Mouse (Mus musculus) liver, embryonic 12.5 days (tissue): ENCODE measurements around the gene G6pc. TPM values are rescaled to one million over a fixed set of nuclear protein-coding genes. Genes with fewer than 3 reads are reported as not detected.
"Not testable (repeated sequence)": the region's sequence is repeated elsewhere in the genome, so short reads cannot be mapped to it uniquely, and the experiment has no call there.

Source experiments
- ATAC-seq: fragments of 200-750 bp; cut with Nextera tagmentation; 2 replicates; pipeline ENCODE4 v1.8.0; 2017; ENCODE audit warnings: moderate number of reproducible peaks, mild to moderate bottlenecking, moderate library complexity
- H3K27ac ChIP-seq: fragments of 300-500 bp; sonication (generic); 2 replicates; pipeline ENCODE4 v1.5.1; 2016; ENCODE audit warnings: mild to moderate bottlenecking
- H3K27me3 ChIP-seq: fragments of 300-500 bp; sonication (generic); replicated peaks from 2 replicates; pipeline ENCODE4 v1.6.1; 2016; ENCODE audit warnings: mild to moderate bottlenecking, moderate library complexity
- H3K36me3 ChIP-seq: fragments of 300-500 bp; sonication (generic); 2 replicates; pipeline ENCODE4 v1.6.1; 2016; ENCODE audit warnings: mild to moderate bottlenecking, moderate library complexity
- H3K4me1 ChIP-seq: fragments of 300-500 bp; sonication (generic); 2 replicates; pipeline ENCODE4 v1.6.1; 2016
- H3K4me2 ChIP-seq: fragments of 300-500 bp; sonication (generic); 2 replicates; pipeline ENCODE4 v1.6.1; 2016; ENCODE audit warnings: mild to moderate bottlenecking, moderate library complexity
- H3K4me3 ChIP-seq: fragments of 300-500 bp; sonication (generic); 2 replicates; pipeline ENCODE4 v1.5.1; 2016; ENCODE audit warnings: mild to moderate bottlenecking, moderate library complexity
- H3K9ac ChIP-seq: fragments of 300-500 bp; sonication (generic); 2 replicates; pipeline ENCODE4 v1.6.1; 2016; ENCODE audit warnings: mild to moderate bottlenecking, moderate library complexity
- H3K9me3 ChIP-seq: fragments of 300-500 bp; sonication (generic); replicated peaks from 2 replicates; pipeline ENCODE4 v1.6.1; 2016; ENCODE audit warnings: mild to moderate bottlenecking, moderate library complexity
- WGBS: fragments of 180-500 bp; shearing (Covaris S2); methylation state at CpG from one replicate; pipeline ENCODE4 v1.1.7; 2016; ENCODE audit not compliant: insufficient replicate concordance; 5-methylcytosine and 5-hydroxymethylcytosine counted together
- polyA plus RNA-seq: library from polyadenylated mRNA; unstranded; fragments of >200 nt; fragmentation: Nextera tagmentation; extraction: Ambion mirVana; gene quantifications from 2 replicates; pipeline ENCODE4 v1.2.1, GENCODE M21; 2016

G6pc gene
- not detected in 2 replicates for polyA plus RNA-seq

DNA sequence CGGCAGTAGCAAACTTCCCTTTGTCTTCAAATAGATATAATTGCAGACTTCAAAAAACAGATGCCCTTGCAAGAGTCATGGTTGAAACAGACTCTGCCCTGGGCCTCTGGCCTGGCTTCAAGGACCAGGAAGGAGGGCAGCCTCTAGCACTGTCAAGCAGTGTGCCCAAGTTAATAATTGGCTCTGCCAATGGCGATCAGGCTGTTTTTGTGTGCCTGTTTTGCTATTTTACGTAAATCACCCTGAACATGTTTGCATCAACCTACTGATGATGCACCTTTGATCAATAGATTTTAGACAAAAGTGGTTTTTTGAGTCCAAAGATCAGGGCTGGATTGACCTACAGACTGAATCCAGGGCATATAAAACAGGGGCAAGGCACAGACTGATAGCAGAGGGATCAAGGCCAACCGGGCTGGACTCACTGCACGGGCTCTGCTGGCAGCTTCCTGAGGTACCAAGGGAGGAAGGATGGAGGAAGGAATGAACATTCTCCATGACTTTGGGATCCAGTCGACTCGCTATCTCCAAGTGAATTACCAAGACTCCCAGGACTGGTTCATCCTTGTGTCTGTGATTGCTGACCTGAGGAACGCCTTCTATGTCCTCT lies at the start of gene G6pc:
Gene G6pc, plus strand, starts transcription at position 236 of the 610 bp plus-strand sequence.
- Histone ChIP-seq H3K9me3 (no peaks in the 10 kb centered on the region), H3K4me2 (no peak within 1 kb of the TSS), H3K36me3 (no peaks in the 10 kb centered on the region), H3K9ac (no peak within 1 kb of the TSS), H3K4me3 (no peak within 1 kb of the TSS), H3K27ac (no peak within 1 kb of the TSS), H3K4me1 (peaks cover 12% of the 10 kb centered on the region), H3K27me3 (peaks cover 11% of the 10 kb centered on the region)
- ATAC-seq, result no peak
- WGBS, result 67% methylated on average over 8 of the region's 8 CpGs

DNA sequence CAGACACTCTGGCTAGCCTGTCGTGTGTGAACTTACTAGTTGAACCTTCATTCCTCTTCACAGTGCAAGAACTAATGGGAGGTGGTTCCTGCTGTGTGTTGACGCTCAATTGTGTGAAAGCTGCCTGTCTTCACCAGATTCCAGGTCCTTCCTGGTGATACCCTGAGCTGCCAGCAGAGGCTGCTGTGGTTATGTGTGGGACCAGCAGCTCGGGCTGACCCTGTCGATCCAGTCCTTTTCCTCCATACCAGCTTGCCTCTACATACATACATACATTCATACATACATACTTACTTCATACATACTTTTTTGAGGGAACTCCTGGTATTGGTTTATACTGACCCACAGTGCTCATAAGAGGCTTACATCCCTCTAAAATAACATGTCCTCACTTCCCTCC lies 43.8 kb upstream of the G6pc start:
- Histone ChIP-seq H3K4me1 (peaks cover 17% of the 10 kb centered on the region), H3K27me3 (no peaks in the 10 kb centered on the region), H3K4me2 (no peak overlapping the region), H3K27ac (no peak overlapping the region), H3K9ac (no peak overlapping the region), H3K36me3 (peaks cover 86% of the 10 kb centered on the region), H3K4me3 (no peak overlapping the region), H3K9me3 (no peaks in the 10 kb centered on the region)
- 56% methylated on average over 4 of the region's 4 CpGs for WGBS
- no peak for ATAC-seq

DNA sequence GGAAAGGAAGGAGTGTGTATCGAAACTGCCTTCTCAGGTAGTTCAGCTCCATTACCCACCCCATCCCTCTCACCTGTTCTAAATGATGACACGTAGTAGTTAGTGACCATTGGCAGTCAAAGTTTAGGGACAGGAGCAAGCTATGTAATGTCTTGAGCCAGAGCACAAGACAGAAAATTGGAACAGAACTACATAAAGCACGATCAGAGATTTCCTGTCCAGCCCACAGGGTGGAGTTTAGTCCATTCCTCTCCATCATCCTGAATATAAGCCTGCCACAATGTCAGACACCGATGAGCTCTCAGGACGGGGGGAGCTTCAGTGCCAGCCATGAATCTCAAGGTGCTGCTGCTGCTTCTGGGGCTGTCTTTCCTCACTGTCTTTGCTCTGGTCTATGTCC lies 42.6 kb upstream of the G6pc start, which contains the start of gene Aoc2:
Gene Aoc2, plus strand, starts transcription at position 301 of the 400 bp plus-strand sequence.
- H3K36me3 ChIP-seq, result peaks cover 77% of the 10 kb centered on the region
- 92% methylated on average over 5 of the region's 5 CpGs for WGBS
- 0 out of 2 replicates have a peak, but pooled peaks have one; percentile 6 for ATAC-seq
- no peaks in the 10 kb centered on the region for H3K27me3 ChIP-seq
- H3K9me3 ChIP-seq, result no peaks in the 10 kb centered on the region
- H3K27ac ChIP-seq, result no peak within 1 kb of the TSS
- H3K4me2 ChIP-seq, result no peak within 1 kb of the TSS
- H3K4me3 ChIP-seq, result no peak within 1 kb of the TSS
- no peak within 1 kb of the TSS for H3K9ac ChIP-seq
- 0 out of 2 replicates have a peak, but pooled peaks cover 5% of the 10 kb centered on the region for H3K4me1 ChIP-seq

DNA sequence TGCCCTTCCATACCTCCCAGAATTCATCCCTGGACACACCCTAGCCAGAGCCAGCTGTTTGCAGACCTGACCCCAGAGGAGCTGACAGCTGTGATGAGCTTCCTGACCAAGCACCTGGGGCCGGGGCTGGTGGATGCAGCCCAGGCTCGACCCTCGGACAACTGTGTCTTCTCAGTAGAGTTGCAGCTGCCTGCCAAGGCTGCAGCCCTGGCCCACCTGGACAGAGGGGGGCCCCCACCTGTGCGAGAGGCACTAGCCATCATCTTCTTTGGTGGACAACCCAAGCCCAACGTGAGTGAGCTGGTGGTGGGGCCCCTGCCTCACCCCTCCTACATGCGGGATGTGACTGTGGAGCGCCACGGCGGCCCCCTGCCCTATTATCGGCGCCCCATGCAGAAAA lies 42.2 kb upstream of the G6pc start:
- H3K36me3 ChIP-seq, result peaks cover 73% of the 10 kb centered on the region
- H3K4me1 ChIP-seq, H3K4me2 ChIP-seq, H3K9me3 ChIP-seq, H3K27ac ChIP-seq, H3K27me3 ChIP-seq, H3K9ac ChIP-seq, H3K4me3 ChIP-seq: not testable (repeated sequence)
- ATAC-seq, result peak; percentile 16; the same call in 1 of the 2 replicates
- WGBS, result 89% methylated on average over 11 of the region's 11 CpGs

DNA sequence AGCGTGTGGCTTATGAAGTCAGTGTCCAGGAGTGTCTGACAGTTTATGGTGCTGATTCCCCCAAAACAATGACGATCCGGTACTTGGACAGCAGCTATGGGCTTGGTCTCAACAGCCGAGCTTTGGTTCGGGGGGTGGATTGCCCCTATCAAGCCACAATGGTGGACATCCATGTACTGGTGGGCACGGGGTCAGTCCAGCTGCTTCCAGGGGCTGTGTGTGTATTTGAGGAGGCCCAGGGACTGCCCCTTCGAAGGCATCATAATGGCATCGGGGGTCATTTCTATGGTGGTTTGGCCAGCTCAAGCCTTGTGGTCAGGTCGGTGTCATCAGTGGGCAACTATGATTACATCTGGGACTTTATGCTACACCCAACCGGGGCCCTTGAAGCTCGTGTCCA lies 41.2 kb upstream of the G6pc start:
- Histone ChIP-seq H3K9ac (no peak overlapping the region), H3K4me3 (no peak overlapping the region), H3K36me3 (peaks cover 63% of the 10 kb centered on the region), H3K4me2 (no peak overlapping the region), H3K27me3 (no peaks in the 10 kb centered on the region), H3K27ac (no peak overlapping the region), H3K9me3 (no peaks in the 10 kb centered on the region), H3K4me1 (0 out of 2 replicates have a peak, but pooled peaks cover 4% of the 10 kb centered on the region)
- ATAC-seq, result no peak
- 86% methylated on average over 11 of the region's 11 CpGs for WGBS

DNA sequence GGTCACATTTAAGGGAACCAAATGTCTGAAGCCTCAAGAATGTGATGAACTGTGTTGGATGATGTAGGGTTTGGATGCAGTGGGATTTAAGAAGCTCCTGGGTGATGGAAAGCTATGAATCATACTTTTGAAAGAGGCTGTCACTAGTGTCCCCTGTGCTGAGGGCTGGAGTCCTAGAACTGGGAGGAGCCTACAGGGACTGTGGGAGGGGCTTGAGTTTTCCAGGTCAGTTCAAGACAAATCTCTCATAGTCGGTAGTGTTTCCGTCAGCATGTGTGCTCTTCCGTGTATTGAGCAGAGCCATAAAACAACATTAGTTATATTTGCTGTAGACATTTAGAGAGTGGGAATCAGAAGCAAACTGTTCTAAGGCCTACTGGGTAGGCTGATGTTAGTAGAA lies 40.0 kb upstream of the G6pc start:
- peaks cover 52% of the 10 kb centered on the region for H3K36me3 ChIP-seq
- 0 out of 2 replicates have a peak, but pooled peaks cover 4% of the 10 kb centered on the region for H3K4me1 ChIP-seq
- ATAC-seq, result no peak
- H3K27ac ChIP-seq, result no peak overlapping the region
- WGBS, result 52% methylated on average over 3 of the region's 3 CpGs
- no peaks in the 10 kb centered on the region for H3K9me3 ChIP-seq
- no peaks in the 10 kb centered on the region for H3K27me3 ChIP-seq
- H3K4me2 ChIP-seq, result no peak overlapping the region
- H3K4me3 ChIP-seq, result no peak overlapping the region
- no peak overlapping the region for H3K9ac ChIP-seq

DNA sequence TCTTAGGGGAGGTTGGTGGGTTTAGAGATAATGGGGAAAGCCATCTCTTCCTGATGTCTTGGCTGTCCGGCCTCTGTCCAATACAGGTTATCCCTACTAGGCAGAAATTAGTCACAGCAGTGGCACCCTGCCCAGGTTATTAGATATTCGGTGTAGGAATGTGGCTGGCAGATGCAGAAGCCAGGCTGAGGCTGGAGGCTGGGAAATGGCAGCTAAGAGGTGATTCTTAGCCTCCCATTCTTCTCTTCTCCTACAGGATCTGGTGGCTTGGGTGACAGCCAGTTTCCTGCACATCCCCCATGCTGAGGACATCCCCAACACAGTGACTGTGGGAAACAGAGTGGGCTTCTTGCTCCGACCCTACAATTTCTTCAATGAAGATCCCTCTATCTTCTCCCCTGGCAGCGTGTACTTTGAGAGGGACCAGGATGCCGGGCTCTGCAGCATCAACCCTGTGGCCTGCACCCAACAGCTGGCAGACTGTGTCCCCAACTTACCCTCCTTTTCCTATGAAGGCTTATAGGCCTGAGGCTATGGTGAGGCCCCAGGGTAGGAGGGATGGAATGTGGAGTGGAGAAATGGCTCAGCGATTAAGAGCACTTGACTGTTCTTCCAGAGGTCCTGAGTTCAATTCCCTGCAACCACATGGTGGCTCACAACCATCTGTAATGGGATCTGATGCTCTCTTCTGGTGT lies 38.3 kb upstream of the G6pc start:
- H3K27me3 ChIP-seq, result no peaks in the 10 kb centered on the region
- peaks cover 34% of the 10 kb centered on the region for H3K36me3 ChIP-seq
- no peak for ATAC-seq
- no peak overlapping the region for H3K4me2 ChIP-seq
- no peak overlapping the region for H3K9ac ChIP-seq
- H3K4me3 ChIP-seq, result no peak overlapping the region
- H3K9me3 ChIP-seq, result no peaks in the 10 kb centered on the region
- no peak overlapping the region for H3K27ac ChIP-seq
- peaks cover 7% of the 10 kb centered on the region; the same call in 1 of the 2 replicates for H3K4me1 ChIP-seq
- 73% methylated on average over 6 of the region's 6 CpGs for WGBS

DNA sequence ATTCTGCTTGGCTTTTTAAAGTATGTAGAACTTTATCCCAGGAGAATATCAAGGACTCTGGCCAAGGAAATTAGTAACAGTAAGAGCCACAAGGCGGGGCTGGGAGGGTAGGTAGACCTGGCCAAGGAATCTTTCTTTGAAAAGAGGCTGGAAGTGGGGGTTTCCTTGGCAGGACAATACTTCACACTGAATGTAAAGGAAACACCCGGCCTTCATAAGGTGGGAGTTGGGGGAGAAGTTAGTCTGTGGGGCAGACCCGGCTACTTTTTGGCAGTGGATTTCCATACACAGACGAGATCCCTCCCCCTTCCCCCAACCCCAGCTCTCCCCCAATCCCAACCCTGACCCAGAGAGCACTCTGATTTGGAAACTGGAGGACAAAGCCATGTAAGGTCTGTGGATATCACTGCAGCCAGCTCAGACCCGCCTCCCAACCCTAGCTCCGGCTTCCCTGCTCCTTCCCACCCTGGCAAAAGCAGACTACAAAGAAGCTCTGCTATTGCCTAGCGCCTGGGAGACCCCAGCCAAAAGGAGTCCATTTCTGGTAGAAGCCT lies 36.9 kb upstream of the G6pc start, which contains the start of gene Aoc3:
Gene Aoc3, plus strand, starts transcription at position 235 of the 554 bp plus-strand sequence.
- H3K27me3 ChIP-seq, result no peaks in the 10 kb centered on the region
- H3K36me3 ChIP-seq, result peaks cover 20% of the 10 kb centered on the region
- H3K9me3 ChIP-seq, result no peaks in the 10 kb centered on the region
- ATAC-seq, result no peak
- WGBS, result 63% methylated on average over 7 of the region's 7 CpGs
- H3K9ac ChIP-seq, result no peak within 1 kb of the TSS
- no peak within 1 kb of the TSS for H3K27ac ChIP-seq
- H3K4me3 ChIP-seq, result no peak within 1 kb of the TSS
- peaks cover 14% of the 10 kb centered on the region for H3K4me1 ChIP-seq
- no peak within 1 kb of the TSS for H3K4me2 ChIP-seq

DNA sequence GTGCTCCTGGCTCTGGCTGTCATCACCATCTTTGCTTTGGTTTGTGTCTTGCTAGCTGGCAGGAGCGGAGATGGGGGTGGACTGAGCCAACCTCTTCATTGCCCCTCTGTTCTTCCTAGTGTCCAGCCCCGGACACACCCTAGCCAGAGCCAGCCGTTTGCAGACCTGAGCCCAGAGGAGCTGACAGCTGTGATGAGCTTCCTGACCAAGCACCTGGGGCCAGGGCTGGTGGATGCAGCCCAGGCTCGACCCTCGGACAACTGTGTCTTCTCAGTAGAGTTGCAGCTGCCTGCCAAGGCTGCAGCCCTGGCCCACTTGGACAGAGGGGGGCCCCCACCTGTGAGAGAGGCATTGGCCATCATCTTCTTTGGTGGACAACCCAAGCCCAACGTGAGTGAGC lies 36.4 kb upstream of the G6pc start:
- 71% methylated on average over 6 of the region's 6 CpGs for WGBS
- peaks cover 15% of the 10 kb centered on the region for H3K36me3 ChIP-seq
- not testable (repeated sequence) for H3K27me3 ChIP-seq, H3K9me3 ChIP-seq, H3K27ac ChIP-seq, H3K4me3 ChIP-seq, H3K4me2 ChIP-seq, ATAC-seq, H3K9ac ChIP-seq
- peaks cover 14% of the 10 kb centered on the region for H3K4me1 ChIP-seq

DNA sequence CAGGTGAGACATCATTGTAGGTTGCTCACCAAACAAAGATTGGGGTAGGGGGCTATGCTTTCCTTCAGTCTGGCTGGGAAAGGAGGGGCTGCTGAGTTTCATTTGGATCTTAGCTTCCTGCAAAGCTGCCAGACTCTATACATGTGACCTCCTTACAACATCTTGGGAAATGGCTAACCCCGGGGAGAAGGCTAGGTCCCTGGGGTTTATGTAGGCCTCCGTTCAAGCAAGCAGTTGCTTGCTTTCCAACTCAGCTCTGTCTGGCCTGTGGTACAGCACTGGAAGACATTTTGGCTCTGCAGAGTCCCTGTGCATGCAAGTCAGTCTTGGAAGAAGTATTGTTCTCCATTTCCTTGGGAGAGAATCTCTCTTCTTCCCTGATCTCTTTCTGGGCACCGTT lies 34.8 kb upstream of the G6pc start:
- Histone ChIP-seq H3K4me1 (peaks cover 14% of the 10 kb centered on the region), H3K9me3 (no peaks in the 10 kb centered on the region), H3K4me2 (no peak overlapping the region), H3K9ac (no peak overlapping the region), H3K4me3 (no peak overlapping the region), H3K27ac (no peak overlapping the region), H3K36me3 (peaks cover 8% of the 10 kb centered on the region; the same call in 1 of the 2 replicates), H3K27me3 (no peaks in the 10 kb centered on the region; the same call in 1 of the 2 replicates)
- no peak for ATAC-seq
- WGBS, result 72% methylated on average over 3 of the region's 3 CpGs

DNA sequence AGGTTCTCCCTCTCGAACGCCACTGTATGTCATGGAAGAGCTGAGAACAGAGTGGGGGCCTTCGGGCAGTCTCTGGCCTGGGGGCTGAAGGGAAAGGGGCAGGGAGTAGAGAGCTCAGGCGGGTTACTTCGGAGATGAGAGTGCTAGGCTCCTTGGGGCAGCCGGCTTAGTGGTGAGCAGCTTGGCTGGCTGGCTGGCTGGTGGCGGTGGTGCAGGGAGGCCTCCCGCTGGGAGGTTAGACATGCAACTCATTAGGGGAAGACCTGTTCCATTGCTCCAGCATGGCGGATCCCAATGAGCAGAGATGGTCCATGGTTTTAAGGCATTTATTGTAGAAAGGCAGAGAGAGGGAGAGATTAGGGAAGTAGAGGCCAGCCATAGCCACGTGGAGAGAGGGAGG lies 33.3 kb upstream of the G6pc start:
- ATAC-seq, result no peak
- Histone ChIP-seq H3K4me1 (peaks cover 29% of the 10 kb centered on the region), H3K27me3 (no peaks in the 10 kb centered on the region; the same call in 1 of the 2 replicates), H3K9ac (no peak overlapping the region), H3K27ac (no peak overlapping the region), H3K4me3 (no peak overlapping the region), H3K36me3 (peaks cover 3% of the 10 kb centered on the region; the same call in 1 of the 2 replicates), H3K4me2 (no peak overlapping the region), H3K9me3 (no peaks in the 10 kb centered on the region)
- 51% methylated on average over 10 of the region's 10 CpGs for WGBS

DNA sequence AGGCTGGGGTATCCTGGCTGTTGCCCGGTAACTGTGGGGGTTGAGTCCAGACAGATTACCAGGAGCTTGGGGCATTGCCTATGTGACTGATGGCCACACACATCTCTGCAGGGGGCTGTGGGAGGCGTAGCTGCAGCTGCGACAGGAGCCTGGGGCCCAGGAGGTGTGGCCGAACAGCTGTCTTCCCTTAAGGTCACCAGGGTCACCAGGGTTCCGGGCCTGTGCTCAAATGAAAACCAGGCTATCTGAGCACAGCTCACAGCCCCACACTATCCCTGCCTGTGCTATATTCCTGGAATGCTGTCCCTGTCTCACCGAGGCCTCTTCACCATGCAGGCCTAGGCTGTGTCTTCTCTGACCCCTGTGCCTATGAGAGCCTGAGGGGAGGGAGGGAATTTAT lies 32.8 kb upstream of the G6pc start:
- no peak for ATAC-seq
- no peak overlapping the region for H3K4me3 ChIP-seq
- H3K4me2 ChIP-seq, result no peak overlapping the region
- no peaks in the 10 kb centered on the region for H3K36me3 ChIP-seq
- 0 out of 2 replicates have a peak overlapping the region, but pooled peaks have one; percentile 19 for H3K9ac ChIP-seq
- no peaks in the 10 kb centered on the region; the same call in 1 of the 2 replicates for H3K27me3 ChIP-seq
- no peaks in the 10 kb centered on the region for H3K9me3 ChIP-seq
- no peak overlapping the region for H3K27ac ChIP-seq
- WGBS, result 38% methylated on average over 6 of the region's 6 CpGs
- H3K4me1 ChIP-seq, result peaks cover 31% of the 10 kb centered on the region
